Mouse (Mus musculus) stomach, postnatal 0 days (tissue): ENCODE results near the gene Serinc5.

ENCODE experiments used
- CTCF ChIP-seq: IDR thresholded peaks from 2 replicates; pipeline ENCODE4 v1.5.1; 2016; ENCODE audit warnings: antibody characterized with exemption, low read depth, mild to moderate bottlenecking, moderate library complexity
- EP300 ChIP-seq: optimal IDR thresholded peaks from 2 replicates; pipeline ENCODE3; 2016; ENCODE audit warnings: antibody characterized with exemption

- no peak for TF ChIP-seq CTCF
- no peak for TF ChIP-seq EP300
Observed at GRCm38 (mm10) chr13:92632550-92632949, 21.7 kb downstream of the Serinc5 start.
